Comparison of ENCODE assay signal across 11 mouse cellular contexts in genomic region chr19:23531899-23532298, GRCm38 (mm10).
A peak's percentile ranks its signal among the peaks of the same experiment; 100 is the strongest.
DNase-seq lines count a peak whose midpoint lies in the region; ATAC-seq lines count a peak whose summit lies in the region.
"Had no signal": no experiment of that assay in that cellular context is flagged by ENCODE, and none has a peak within 500 bp of the region (broad histone marks: within the 10 kb centered on the region; RNA-seq: fewer than 3 reads in every experiment).

No protein-coding gene starts in this region.

- no peaks in the 10 kb centered on the region for H3K27me3 ChIP-seq in heart, embryonic 11.5 days (ENCODE audit: control insufficient read depth, insufficient read depth, low read length)
- H3K27me3 ChIP-seq: embryonic facial prominence, embryonic 13.5 days; limb, embryonic 15.5 days had no signal

- peak; percentile 45 to 69 for DNase-seq in heart, adult 18-20 months
- peak; percentile 32 for DNase-seq in right cerebral cortex, adult 18-20 months
- no peak for DNase-seq in right cerebral cortex, postnatal 4 days
- DNase-seq in heart, postnatal 36 days, result peak; percentile 15 to 32
- DNase-seq in spleen, postnatal 4 days (ENCODE audit: low spot score in 2 of 2), result no peak
- DNase-seq in gastrocnemius, postnatal 36 days, result no peak
- DNase-seq: gastrocnemius, adult 2 months; kidney, postnatal 25 days had no signal

- no peak overlapping the region for H3K9ac ChIP-seq in heart, embryonic 11.5 days (ENCODE audit: low read depth, low read length)
- H3K9ac ChIP-seq: embryonic facial prominence, embryonic 13.5 days; limb, embryonic 15.5 days had no signal

- H3K4me1 ChIP-seq in heart, embryonic 11.5 days (ENCODE audit: control insufficient read depth, insufficient read depth, low read length), result no peaks in the 10 kb centered on the region
- H3K4me1 ChIP-seq: embryonic facial prominence, embryonic 13.5 days; limb, embryonic 15.5 days had no signal

- no peak for ATAC-seq in heart, embryonic 11.5 days (replicated peaks; ENCODE audit: insufficient number of reproducible peaks, low FRiP score, low TSS enrichment)

- H3K4me2 ChIP-seq in heart, embryonic 11.5 days, result no peak overlapping the region
- H3K4me2 ChIP-seq: embryonic facial prominence, embryonic 13.5 days; limb, embryonic 15.5 days had no signal

- no peaks in the 10 kb centered on the region for H3K36me3 ChIP-seq in heart, embryonic 11.5 days (ENCODE audit: control insufficient read depth, insufficient read depth, low read length)
- H3K36me3 ChIP-seq: embryonic facial prominence, embryonic 13.5 days; limb, embryonic 15.5 days had no signal

- intact Hi-C loops in heart, postnatal 36 days (cut with DNase I), result no loop called here
- intact Hi-C loops in gastrocnemius, postnatal 36 days (cut with DNase I), result no loop called here

- H3K9me3 ChIP-seq in heart, embryonic 11.5 days (replicated peaks; ENCODE audit: control insufficient read depth, low read length), result no peaks in the 10 kb centered on the region
- H3K9me3 ChIP-seq: embryonic facial prominence, embryonic 13.5 days; limb, embryonic 15.5 days had no signal

- H3K27ac ChIP-seq in heart, embryonic 11.5 days (ENCODE audit: low read depth, low read length), result no peak overlapping the region
- H3K27ac ChIP-seq: embryonic facial prominence, embryonic 13.5 days; gastrocnemius, adult 2 months; limb, embryonic 15.5 days had no signal

- no peak overlapping the region for H3K4me3 ChIP-seq in heart, embryonic 11.5 days (ENCODE audit: low read depth, low read length)
- H3K4me3 ChIP-seq: embryonic facial prominence, embryonic 13.5 days; gastrocnemius, adult 2 months; limb, embryonic 15.5 days had no signal

- 41% methylated on average over 4 of the region's 4 CpGs for whole genome bisulfite sequencing in heart, embryonic 11.5 days (ENCODE audit: insufficient replicate concordance)

Comparison
In these comparisons a context has a peak if more than half of its experiments do, and no peak if none do; other contexts are left out.
1. DNase-seq: peak in heart, adult 18-20 months (2 of 2), right cerebral cortex, adult 18-20 months (single experiment) and heart, postnatal 36 days (2 of 2); none in right cerebral cortex, postnatal 4 days (single experiment), spleen, postnatal 4 days (0 of 2) and gastrocnemius, postnatal 36 days (0 of 2).